Mouse (Mus musculus): ENCODE data around the gene Zfp704. TPM values are rescaled to one million over a fixed set of nuclear protein-coding genes. Genes with fewer than 3 reads are reported as not detected.

Gene Zfp704
- total and polyA plus RNA-seq, 3 experiments, result not detected

- Histone ChIP-seq H3K4me3 (replicated peaks in 1 of 3; ENCODE audit: low read depth in 2 of 3, low read length in 2 of 3, poor library complexity in 1 of 3) (no peak overlapping the region), H3K4me2 (ENCODE audit: insufficient read depth, low read depth, poor library complexity, severe bottlenecking) (no peak overlapping the region), H3K27me3 (replicated peaks) (no peaks in the 10 kb centered on the region), H3K4me1 (ENCODE audit: control insufficient read depth in 1 of 2, insufficient read depth in 2 of 2) (peaks cover 2 to 11% of the 10 kb centered on the region in 2 experiments; a peak in 2 of 4 replicates), H3K9me3 (replicated peaks; ENCODE audit: low read length) (no peaks in the 10 kb centered on the region), H3K27ac (ENCODE audit: insufficient read depth, low read depth) (no peak overlapping the region), H3K36me3 (replicated peaks in 1 of 2; ENCODE audit: control insufficient read depth in 1 of 2, insufficient read depth in 1 of 2, low read length in 1 of 2) (no peaks in the 10 kb centered on the region), H3K9ac (ENCODE audit: insufficient read depth, low read depth) (no peak overlapping the region), H3K79me2 (replicated peaks; ENCODE audit: control insufficient read depth, extremely low read depth, insufficient read depth, poor library complexity, severe bottlenecking) (no peaks in the 10 kb centered on the region)
- dilution Hi-C loops (cut with MboI; ENCODE audit: extremely low pct_ligation_motif_present, extremely low pct_unique_long_range_greater_than_20kb, low sequenced_read_pairs), result no loop called here
- no peak for TF ChIP-seq ZC3H11A (IDR thresholded peaks at IDR 0.05; ENCODE audit: low read depth, low read length)
- TF ChIP-seq MEF2A (IDR thresholded peaks at IDR 0.05; ENCODE audit: borderline replicate concordance, low read depth, low read length), result no peak
- no peak for TF ChIP-seq TCF12 (IDR thresholded peaks at IDR 0.05; ENCODE audit: low read depth, low read length)
- no peak for TF ChIP-seq CTCF (conservative IDR thresholded peaks at IDR 0.05 in 1 of 2, IDR thresholded peaks at IDR 0.05 in 1 of 2; ENCODE audit: low read depth in 2 of 2, low read length in 2 of 2)
- no peak for TF ChIP-seq RCOR1 (conservative IDR thresholded peaks at IDR 0.05; ENCODE audit: low read depth, low read length)
- no peak for TF ChIP-seq MAFK (IDR thresholded peaks at IDR 0.05; ENCODE audit: insufficient replicate concordance, low read length)
- TF ChIP-seq ZMIZ1 (IDR thresholded peaks at IDR 0.05; ENCODE audit: low read depth, low read length), result no peak
- TF ChIP-seq CHD1 (IDR thresholded peaks at IDR 0.05; ENCODE audit: low read depth, low read length), result no peak
- TF ChIP-seq POLR2AphosphoS2 (IDR thresholded peaks at IDR 0.05; ENCODE audit: low read depth, low read length), result no peak
- no peak for TF ChIP-seq ELF1 (IDR thresholded peaks at IDR 0.05; ENCODE audit: low read depth, low read length)
- no peak for TF ChIP-seq KAT2A (IDR thresholded peaks at IDR 0.05; ENCODE audit: insufficient replicate concordance, low read length)
- no peak for TF ChIP-seq JUND (conservative IDR thresholded peaks at IDR 0.05; ENCODE audit: low read depth, low read length)
- in situ Hi-C loops (cut with MboI; ENCODE audit: low pct_ligation_motif_present, low pct_unique_long_range_greater_than_20kb, low sequenced_read_pairs), result no loop called here
- DNase-seq (ENCODE audit: extremely low read depth), result no peak
These were observed 66.0 kb downstream of the Zfp704 start for GRCm38 (mm10) chr3:9543916-9544315.

GRCm38 (mm10) chr3:9543463-9543862 lies 66.4 kb downstream of the Zfp704 start:
- dilution Hi-C loops (cut with MboI; ENCODE audit: extremely low pct_ligation_motif_present, extremely low pct_unique_long_range_greater_than_20kb, low sequenced_read_pairs), result no loop called here
- Histone ChIP-seq H3K36me3 (replicated peaks in 1 of 2; ENCODE audit: control insufficient read depth in 1 of 2, insufficient read depth in 1 of 2, low read length in 1 of 2) (no peaks in the 10 kb centered on the region), H3K4me2 (ENCODE audit: insufficient read depth, low read depth, poor library complexity, severe bottlenecking) (no peak overlapping the region), H3K4me1 (ENCODE audit: control insufficient read depth in 1 of 2, insufficient read depth in 2 of 2) (peaks cover 2 to 11% of the 10 kb centered on the region in 2 experiments; a peak in 2 of 4 replicates), H3K9ac (ENCODE audit: insufficient read depth, low read depth) (no peak overlapping the region), H3K4me3 (replicated peaks in 1 of 3; ENCODE audit: low read depth in 2 of 3, low read length in 2 of 3, poor library complexity in 1 of 3) (no peak overlapping the region), H3K9me3 (replicated peaks; ENCODE audit: low read length) (no peaks in the 10 kb centered on the region), H3K27ac (ENCODE audit: insufficient read depth, low read depth) (no peak overlapping the region), H3K27me3 (replicated peaks) (no peaks in the 10 kb centered on the region), H3K79me2 (replicated peaks; ENCODE audit: control insufficient read depth, extremely low read depth, insufficient read depth, poor library complexity, severe bottlenecking) (no peaks in the 10 kb centered on the region)
- DNase-seq (ENCODE audit: extremely low read depth), result no peak
- no peak for TF ChIP-seq GABPA (IDR thresholded peaks at IDR 0.05; ENCODE audit: insufficient replicate concordance, low read depth, low read length)
- no peak for TF ChIP-seq RAD21 (IDR thresholded peaks at IDR 0.05; ENCODE audit: low read depth, low read length)
- TF ChIP-seq NRF1 (IDR thresholded peaks at IDR 0.05; ENCODE audit: low read depth, low read length), result no peak
- no peak for TF ChIP-seq ZMIZ1 (IDR thresholded peaks at IDR 0.05; ENCODE audit: low read depth, low read length)
- in situ Hi-C loops (cut with MboI; ENCODE audit: low pct_ligation_motif_present, low pct_unique_long_range_greater_than_20kb, low sequenced_read_pairs), result no loop called here

All from CH12.LX (cell line).